Mouse (Mus musculus): Measurements from ENCODE around the gene Sigmar1. TPM values are rescaled to one million over a fixed set of nuclear protein-coding genes. Genes with fewer than 3 reads are reported as not detected.
"Not testable (repeated sequence)": the region's sequence is repeated elsewhere in the genome, so short reads cannot be mapped to it uniquely, and the experiment has no call there.

Sigmar1 gene
- 86.8 and 96.3 TPM in 2 replicates for polyA plus RNA-seq (2015; fragmentation: Nextera tagmentation; extraction: Ambion mirVana)

DNA sequence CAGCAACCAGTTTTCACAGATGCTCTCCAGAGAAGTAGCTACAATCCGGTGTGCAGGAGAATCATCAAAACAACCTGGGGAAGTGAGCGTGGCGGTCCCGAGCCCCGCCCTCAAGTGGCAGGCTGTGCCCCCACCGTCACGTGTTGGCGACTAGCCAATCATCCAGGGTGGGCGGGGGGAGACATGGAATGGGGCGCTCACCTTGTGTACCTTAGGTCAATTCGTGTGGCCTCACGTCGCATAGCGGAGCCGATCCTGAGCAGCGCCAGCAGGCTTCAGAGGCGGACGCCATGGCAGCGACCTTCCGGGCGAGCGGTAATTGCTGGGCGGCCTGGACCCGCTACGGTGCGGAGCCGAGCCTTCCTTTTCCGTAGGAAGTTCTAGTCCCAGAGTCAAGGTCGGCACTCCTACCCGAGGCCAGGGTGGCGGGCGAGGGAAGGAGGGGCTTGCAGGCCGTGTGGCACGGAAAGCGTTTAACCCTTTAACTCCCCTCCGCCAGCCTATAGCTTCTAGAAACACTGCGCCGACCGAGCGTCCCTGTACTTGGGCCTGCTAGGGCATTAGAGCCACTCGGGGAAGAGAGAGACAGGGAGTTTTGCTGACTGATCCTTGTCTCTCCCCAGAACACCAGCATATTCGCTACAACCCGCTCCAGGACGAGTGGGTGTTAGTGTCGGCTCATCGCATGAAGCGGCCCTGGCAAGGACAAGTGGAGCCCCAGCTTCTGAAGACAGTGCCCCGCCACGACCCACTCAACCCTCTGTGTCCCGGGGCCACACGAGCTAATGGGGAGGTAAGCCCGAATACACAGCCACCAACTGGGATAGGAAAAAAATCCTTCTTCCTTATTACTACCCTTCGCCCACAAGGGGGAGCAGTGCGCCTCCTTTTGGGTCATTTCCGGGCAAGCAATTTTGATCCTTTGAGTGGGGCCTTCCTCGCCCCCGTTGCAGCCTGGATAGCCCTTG is at the start of gene Sigmar1:
TSS of gene Sigmar1 (minus strand) at position 820 of the 968 bp plus-strand sequence.
- Histone ChIP-seq H3K36me3 (ENCODE audit: control insufficient read depth, insufficient read depth, low read length) (no peaks in the 10 kb centered on the region), H3K4me1 (ENCODE audit: control insufficient read depth, insufficient read depth, low read depth, low read length) (peaks cover 21% of the 10 kb centered on the region), H3K9ac (ENCODE audit: low read depth, low read length) (peak within 1 kb of the TSS; percentile 77), H3K9me3 (ENCODE audit: control insufficient read depth, low read length) (no peaks in the 10 kb centered on the region), H3K27ac (ENCODE audit: low read depth, low read length) (peak within 1 kb of the TSS; percentile 83), H3K27me3 (replicated peaks; ENCODE audit: control insufficient read depth, insufficient read depth, low read length) (no peaks in the 10 kb centered on the region), H3K4me3 (ENCODE audit: low read length) (peak within 1 kb of the TSS; percentile 66), H3K4me2 (ENCODE audit: low read length) (peak within 1 kb of the TSS; percentile 80)
- peak; percentile 81 for ATAC-seq
- WGBS, result under 1% methylated on average over 55 of the region's 57 CpGs

DNA sequence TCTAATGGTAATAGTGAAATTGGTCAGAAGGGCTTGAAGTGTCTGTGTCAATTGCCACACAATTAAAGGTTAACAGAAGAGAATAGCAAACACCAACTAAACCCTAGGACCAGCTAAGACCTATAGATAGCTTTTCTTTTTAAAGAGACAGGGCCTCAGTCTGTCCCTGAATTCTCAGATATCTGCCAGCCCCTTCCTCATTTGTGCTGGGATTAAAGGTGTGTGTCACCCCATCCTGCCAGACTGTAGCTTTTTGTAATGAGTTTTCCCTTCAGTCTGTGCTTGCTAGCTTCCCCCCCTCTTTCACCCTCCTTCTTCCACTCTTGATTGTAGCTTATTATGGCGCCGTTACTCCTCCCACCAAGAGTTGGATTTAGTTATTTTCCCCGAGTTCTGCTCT is 27.2 kb upstream of the Sigmar1 start:
- H3K9me3 ChIP-seq (ENCODE audit: control insufficient read depth, low read length); H3K36me3 ChIP-seq (ENCODE audit: control insufficient read depth, insufficient read depth, low read length); H3K27me3 ChIP-seq (replicated peaks; ENCODE audit: control insufficient read depth, insufficient read depth, low read length); H3K27ac ChIP-seq (ENCODE audit: low read depth, low read length); H3K4me3 ChIP-seq (ENCODE audit: low read length); ATAC-seq; H3K4me1 ChIP-seq (ENCODE audit: control insufficient read depth, insufficient read depth, low read depth, low read length); H3K4me2 ChIP-seq (ENCODE audit: low read length); H3K9ac ChIP-seq (ENCODE audit: low read depth, low read length): not testable (repeated sequence)
- WGBS, result 40% methylated on average over 2 of the region's 3 CpGs

DNA sequence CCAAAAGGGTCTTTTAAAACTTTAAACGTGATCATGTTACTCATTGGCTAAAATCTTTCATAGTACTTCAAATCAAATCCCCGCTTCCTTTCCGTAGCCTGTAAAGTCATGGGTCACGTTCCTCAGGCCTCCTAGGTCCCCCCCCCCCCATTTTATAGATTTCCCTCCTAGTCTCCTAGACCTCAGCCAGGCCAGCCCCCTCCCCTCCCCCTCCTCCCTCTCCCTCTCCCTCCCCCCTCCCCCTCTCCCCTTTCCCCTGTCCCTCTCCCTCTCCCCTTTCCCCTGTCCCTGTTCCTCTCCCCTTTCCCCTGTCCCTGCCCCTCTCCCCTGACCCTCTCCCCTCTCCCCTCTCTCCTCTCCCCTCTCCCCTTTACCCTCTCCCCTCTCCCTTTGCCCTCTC is 26.8 kb upstream of the Sigmar1 start:
- 33% methylated on average over 4 of the region's 4 CpGs for WGBS
- ATAC-seq; H3K9ac ChIP-seq (ENCODE audit: low read depth, low read length); H3K9me3 ChIP-seq (ENCODE audit: control insufficient read depth, low read length); H3K4me2 ChIP-seq (ENCODE audit: low read length); H3K4me3 ChIP-seq (ENCODE audit: low read length); H3K36me3 ChIP-seq (ENCODE audit: control insufficient read depth, insufficient read depth, low read length); H3K27ac ChIP-seq (ENCODE audit: low read depth, low read length); H3K27me3 ChIP-seq (replicated peaks; ENCODE audit: control insufficient read depth, insufficient read depth, low read length); H3K4me1 ChIP-seq (ENCODE audit: control insufficient read depth, insufficient read depth, low read depth, low read length): not testable (repeated sequence)

DNA sequence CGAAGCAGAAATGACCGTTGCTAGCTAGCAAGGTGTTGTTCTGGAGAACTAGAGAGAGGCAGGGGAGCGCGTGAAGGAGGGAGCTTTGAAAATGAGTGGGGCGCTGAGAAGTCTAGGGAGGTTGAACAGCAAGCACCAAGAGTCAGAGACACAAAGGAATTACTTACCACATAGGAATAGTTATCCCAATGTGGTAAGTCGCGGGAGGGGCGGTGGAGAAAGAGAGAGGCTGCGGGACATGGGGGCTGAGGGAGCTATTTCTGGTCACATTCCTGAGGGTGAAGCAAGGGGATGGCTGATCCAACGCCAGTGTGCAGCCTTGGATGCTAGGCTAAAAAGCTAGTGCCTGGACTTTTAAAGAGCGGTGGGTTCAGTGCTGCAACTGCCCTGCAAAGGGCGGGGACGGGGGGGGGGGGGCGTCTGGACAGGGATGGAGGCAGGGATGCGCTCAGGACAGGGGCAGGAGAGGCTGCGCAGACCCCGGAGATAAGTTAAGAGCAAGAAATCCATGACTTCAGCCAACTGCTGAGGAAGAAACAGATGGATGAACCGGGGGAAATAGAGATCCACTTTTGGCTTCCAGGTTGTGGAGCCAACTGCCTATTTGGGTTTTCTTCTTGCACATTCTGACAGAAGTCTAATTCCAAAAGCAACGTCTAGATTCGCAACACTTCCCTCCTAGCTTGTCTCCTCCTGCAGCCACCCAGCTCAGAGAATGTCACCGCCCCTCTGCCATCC is 26.0 kb upstream of the Sigmar1 start:
- H3K9me3 ChIP-seq (ENCODE audit: control insufficient read depth, low read length); H3K9ac ChIP-seq (ENCODE audit: low read depth, low read length); H3K27me3 ChIP-seq (replicated peaks; ENCODE audit: control insufficient read depth, insufficient read depth, low read length); H3K36me3 ChIP-seq (ENCODE audit: control insufficient read depth, insufficient read depth, low read length); H3K4me2 ChIP-seq (ENCODE audit: low read length); H3K4me3 ChIP-seq (ENCODE audit: low read length); ATAC-seq; H3K4me1 ChIP-seq (ENCODE audit: control insufficient read depth, insufficient read depth, low read depth, low read length); H3K27ac ChIP-seq (ENCODE audit: low read depth, low read length): not testable (repeated sequence)
- 21% methylated on average over 16 of the region's 21 CpGs for WGBS

DNA sequence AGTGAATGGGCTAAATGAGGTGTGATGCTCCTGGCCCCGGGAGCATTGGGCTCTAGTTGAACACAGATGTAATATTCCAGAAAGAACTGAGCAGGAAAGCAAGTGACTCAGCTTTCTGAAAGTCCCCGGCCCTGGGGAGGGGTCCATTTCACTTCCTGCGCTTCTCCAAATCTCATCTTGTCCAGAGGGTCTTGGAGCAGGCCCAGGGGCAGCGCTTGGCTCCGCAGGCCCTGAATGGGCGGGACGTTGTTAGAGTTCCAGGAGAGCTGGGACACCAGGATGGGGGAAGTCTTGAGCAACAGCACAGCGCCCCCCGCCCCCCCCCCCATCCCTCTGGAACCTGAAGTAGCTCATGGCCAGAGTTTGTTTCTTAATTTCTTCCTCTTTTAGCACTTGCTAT is 25.3 kb upstream of the Sigmar1 start:
- not testable (repeated sequence) for H3K27ac ChIP-seq (ENCODE audit: low read depth, low read length); ATAC-seq; H3K9ac ChIP-seq (ENCODE audit: low read depth, low read length); H3K4me1 ChIP-seq (ENCODE audit: control insufficient read depth, insufficient read depth, low read depth, low read length); H3K4me2 ChIP-seq (ENCODE audit: low read length); H3K27me3 ChIP-seq (replicated peaks; ENCODE audit: control insufficient read depth, insufficient read depth, low read length); H3K4me3 ChIP-seq (ENCODE audit: low read length); H3K9me3 ChIP-seq (ENCODE audit: control insufficient read depth, low read length); H3K36me3 ChIP-seq (ENCODE audit: control insufficient read depth, insufficient read depth, low read length)
- WGBS, result 20% methylated on average over 6 of the region's 9 CpGs

DNA sequence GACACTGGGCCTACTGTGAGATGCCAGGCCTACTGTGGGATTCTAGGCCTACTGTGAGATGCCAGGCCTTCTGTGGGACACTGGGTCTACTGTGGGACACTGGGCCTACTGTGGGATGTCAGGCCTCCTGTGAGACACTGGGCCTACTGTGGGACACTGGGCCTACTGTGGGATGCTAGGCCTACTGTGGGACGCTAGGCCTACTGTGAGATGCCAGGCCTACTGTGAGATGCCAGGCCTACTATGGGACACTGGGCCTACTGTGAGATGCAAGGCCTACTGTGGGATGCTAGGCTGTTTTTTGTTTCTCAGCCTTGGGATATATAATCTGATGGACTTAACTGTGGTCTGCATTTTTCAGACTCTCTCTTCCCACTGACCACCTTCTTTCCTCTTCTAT is 19.9 kb upstream of the Sigmar1 start:
- H3K36me3 ChIP-seq (ENCODE audit: control insufficient read depth, insufficient read depth, low read length); H3K9me3 ChIP-seq (ENCODE audit: control insufficient read depth, low read length); H3K4me2 ChIP-seq (ENCODE audit: low read length); H3K9ac ChIP-seq (ENCODE audit: low read depth, low read length); H3K4me3 ChIP-seq (ENCODE audit: low read length); ATAC-seq; H3K27me3 ChIP-seq (replicated peaks; ENCODE audit: control insufficient read depth, insufficient read depth, low read length); H3K27ac ChIP-seq (ENCODE audit: low read depth, low read length); H3K4me1 ChIP-seq (ENCODE audit: control insufficient read depth, insufficient read depth, low read depth, low read length): not testable (repeated sequence)
- WGBS, result 92% methylated on average over 1 of the region's 1 CpGs

DNA sequence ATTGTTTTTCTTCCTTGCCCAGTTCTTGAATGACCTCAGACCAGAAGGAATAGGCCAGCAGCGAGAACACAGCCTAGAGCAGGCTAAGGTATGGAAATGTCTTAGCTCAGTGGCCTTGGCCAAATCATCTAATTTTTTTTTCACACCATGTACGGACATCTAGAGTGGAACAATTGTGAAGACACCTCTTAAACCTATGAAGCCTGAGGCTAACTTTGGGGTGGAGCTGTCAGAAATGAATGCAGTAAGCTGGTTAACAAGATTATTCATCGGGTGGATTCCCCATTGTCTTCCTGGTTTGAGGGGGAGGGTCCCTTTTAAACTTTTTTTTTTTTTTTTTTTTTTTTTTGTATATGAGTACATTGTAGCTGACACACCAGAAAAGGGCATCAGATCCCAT is 18.5 kb upstream of the Sigmar1 start:
- 65% methylated on average over 3 of the region's 3 CpGs for WGBS
- H3K9ac ChIP-seq (ENCODE audit: low read depth, low read length), result peak overlapping the region; percentile 41

DNA sequence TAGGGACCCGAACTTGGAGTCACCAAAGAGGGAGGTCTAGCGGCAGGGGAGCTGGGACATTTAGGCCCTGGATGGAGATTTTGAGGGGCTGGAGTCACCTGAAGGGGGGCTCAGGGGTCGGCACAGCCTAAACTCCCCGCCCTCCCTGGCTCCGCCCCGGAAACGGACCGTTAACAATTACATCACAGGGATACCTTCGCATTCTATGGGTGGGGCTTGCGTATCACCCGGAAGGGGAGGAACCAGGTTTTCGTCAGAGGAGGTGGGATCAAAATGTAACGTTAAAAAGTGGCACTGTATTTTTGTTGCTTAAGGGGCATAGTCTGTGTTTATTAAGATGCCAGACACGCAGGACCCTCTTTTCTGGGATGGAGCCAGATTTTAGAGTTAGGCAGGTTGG is 18.0 kb upstream of the Sigmar1 start, which contains the start of gene Ccl27a:
TSS of gene Ccl27a (minus strand) at position 246 of the 400 bp plus-strand sequence.
- H3K27me3 ChIP-seq (replicated peaks; ENCODE audit: control insufficient read depth, insufficient read depth, low read length); ATAC-seq; H3K4me1 ChIP-seq (ENCODE audit: control insufficient read depth, insufficient read depth, low read depth, low read length); H3K36me3 ChIP-seq (ENCODE audit: control insufficient read depth, insufficient read depth, low read length); H3K9me3 ChIP-seq (ENCODE audit: control insufficient read depth, low read length): not testable (repeated sequence)
- under 1% methylated on average over 12 of the region's 14 CpGs for WGBS
- Histone ChIP-seq H3K27ac (ENCODE audit: low read depth, low read length) (peak within 1 kb of the TSS; percentile 66), H3K9ac (ENCODE audit: low read depth, low read length) (peak within 1 kb of the TSS; percentile 61), H3K4me2 (ENCODE audit: low read length) (peak within 1 kb of the TSS; percentile 57), H3K4me3 (ENCODE audit: low read length) (peak within 1 kb of the TSS; percentile 45)

More for the DNA sequence above, 18.5 kb upstream of the Sigmar1 start:
- not testable (repeated sequence) for H3K27me3 ChIP-seq (replicated peaks; ENCODE audit: control insufficient read depth, insufficient read depth, low read length); H3K4me1 ChIP-seq (ENCODE audit: control insufficient read depth, insufficient read depth, low read depth, low read length); H3K36me3 ChIP-seq (ENCODE audit: control insufficient read depth, insufficient read depth, low read length); H3K9me3 ChIP-seq (ENCODE audit: control insufficient read depth, low read length); ATAC-seq
- Histone ChIP-seq H3K4me2 (ENCODE audit: low read length) (peak overlapping the region; percentile 57), H3K27ac (ENCODE audit: low read depth, low read length) (peak overlapping the region; percentile 48), H3K4me3 (ENCODE audit: low read length) (peak overlapping the region; percentile 45)

DNA sequence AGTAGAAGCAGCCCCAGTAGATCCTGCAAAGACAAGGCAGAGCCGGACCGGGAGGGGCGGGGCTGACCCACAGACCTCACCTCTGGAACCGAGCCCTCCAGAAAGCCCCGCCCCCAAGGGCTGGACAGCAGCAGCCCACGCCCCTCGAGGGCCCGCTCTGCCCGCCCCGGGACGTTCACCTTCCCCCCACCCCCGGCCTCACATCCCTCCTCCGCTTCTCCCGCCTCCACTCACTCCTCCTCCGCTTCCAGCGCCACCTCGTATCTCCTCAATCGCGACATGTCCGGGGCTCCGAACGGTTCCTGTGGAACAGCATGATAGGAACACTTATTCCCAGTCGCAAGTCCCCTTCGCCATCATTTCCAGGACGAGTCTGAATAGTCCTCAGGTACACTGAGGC is 17.5 kb upstream of the Sigmar1 start:
- Histone ChIP-seq H3K27ac (ENCODE audit: low read depth, low read length) (peak overlapping the region; percentile 66), H3K4me2 (ENCODE audit: low read length) (peak overlapping the region; percentile 48), H3K9ac (ENCODE audit: low read depth, low read length) (peak overlapping the region; percentile 61), H3K4me3 (ENCODE audit: low read length) (peak overlapping the region; percentile 45)
- not testable (repeated sequence) for ATAC-seq; H3K4me1 ChIP-seq (ENCODE audit: control insufficient read depth, insufficient read depth, low read depth, low read length); H3K9me3 ChIP-seq (ENCODE audit: control insufficient read depth, low read length); H3K36me3 ChIP-seq (ENCODE audit: control insufficient read depth, insufficient read depth, low read length); H3K27me3 ChIP-seq (replicated peaks; ENCODE audit: control insufficient read depth, insufficient read depth, low read length)
- under 1% methylated on average over 18 of the region's 25 CpGs for WGBS

Data from hindbrain, embryonic 16.5 days (tissue).